Mouse (Mus musculus) liver, postnatal 0 days (tissue): ENCODE measurements at regions not wholly inside any gene's neighbourhood (a gene's known extent, or its start where the extent isn't known, plus 50 kb on each side); places are given as distances from the start of the nearest gene placed in this dataset.

ENCODE experiments used
- ATAC-seq: fragments of 200-750 bp; cut with Nextera tagmentation; 2 replicates; pipeline ENCODE4 v1.8.0; 2017; ENCODE audit warnings: mild to moderate bottlenecking, moderate library complexity
- DNase-seq: peaks from one replicate; pipeline ENCODE4 v3.0.0-alpha.2; 2016
- H3K27ac ChIP-seq: fragments of 300-500 bp; sonication (generic); 2 replicates; pipeline ENCODE4 v1.5.1; 2014; ENCODE audit warnings: antibody characterized with exemption, moderate library complexity, mild to moderate bottlenecking, low read depth
- H3K27me3 ChIP-seq: fragments of 300-500 bp; sonication (generic); 2 replicates; pipeline ENCODE4 v1.6.1; 2014; ENCODE audit warnings: low read length, control low read depth, mixed read lengths; ENCODE audit not compliant: insufficient read depth
- H3K36me3 ChIP-seq: fragments of 300-500 bp; sonication (generic); replicated peaks from 2 replicates; pipeline ENCODE4 v1.6.1; 2014; ENCODE audit warnings: mild to moderate bottlenecking, control low read depth, low read length, moderate library complexity, mixed read lengths; ENCODE audit not compliant: insufficient read depth
- H3K4me1 ChIP-seq: fragments of 300-500 bp; sonication (generic); 2 replicates; pipeline ENCODE4 v1.6.1; 2014; ENCODE audit warnings: antibody characterized with exemption, mild to moderate bottlenecking, control low read depth; ENCODE audit not compliant: insufficient read depth
- H3K4me2 ChIP-seq: fragments of 300-500 bp; sonication (generic); 2 replicates; pipeline ENCODE4 v1.6.1; 2014; ENCODE audit warnings: low read depth, mild to moderate bottlenecking, low read length, moderate library complexity, mixed read lengths
- H3K4me3 ChIP-seq: fragments of 300-500 bp; sonication (generic); 2 replicates; pipeline ENCODE4 v1.5.1; 2014; ENCODE audit warnings: low read depth, low read length
- H3K9ac ChIP-seq: fragments of 300-500 bp; sonication (generic); replicated peaks from 2 replicates; pipeline ENCODE4 v1.6.1; 2014; ENCODE audit warnings: mild to moderate bottlenecking, moderate library complexity
- H3K9me3 ChIP-seq: fragments of 300-500 bp; sonication (generic); 2 replicates; pipeline ENCODE4 v1.6.1; 2016; ENCODE audit warnings: mild to moderate bottlenecking, control low read depth, low read length, mixed read lengths
- CTCF ChIP-seq: sonication (generic); IDR thresholded peaks from 2 replicates; pipeline ENCODE4 v1.5.1; 2016; ENCODE audit warnings: antibody characterized with exemption, low read depth
- EP300 ChIP-seq: IDR thresholded peaks from 2 replicates; pipeline ENCODE4 v1.6.1; 2016; ENCODE audit warnings: antibody characterized with exemption, low read depth, mild to moderate bottlenecking
- WGBS: fragments of 180-500 bp; shearing (Covaris S2); extraction: QIAGEN DNeasy Blood & Tissue Kit; methylation state at CpG from one replicate; pipeline ENCODE4 v1.1.7; 2014; ENCODE audit not compliant: insufficient replicate concordance; 5-methylcytosine and 5-hydroxymethylcytosine counted together

GRCm38 (mm10) chr16:46581115-46581514 is 82.8 kb upstream of the Nectin3 start:
- no peak overlapping the region for H3K4me3 ChIP-seq
- TF ChIP-seq CTCF (no peak), EP300 (no peak)
- 83% methylated on average over 10 of the region's 10 CpGs for WGBS

GRCm38 (mm10) chr16:46574221-46574620 is 75.9 kb upstream of the Nectin3 start:
- Histone ChIP-seq H3K4me3 (no peak overlapping the region), H3K4me2 (no peak overlapping the region), H3K9ac (no peak overlapping the region), H3K27me3 (no peaks in the 10 kb centered on the region), H3K9me3 (no peaks in the 10 kb centered on the region), H3K4me1 (peaks cover 3% of the 10 kb centered on the region; the same call in 1 of the 2 replicates), H3K27ac (no peak overlapping the region), H3K36me3 (no peaks in the 10 kb centered on the region)
- TF ChIP-seq EP300 (no peak), CTCF (no peak)
- ATAC-seq (no peak), DNase-seq (no peak)
- WGBS, result 71% methylated on average over 6 of the region's 6 CpGs

More at GRCm38 (mm10) chr16:46581115-46581514, 82.8 kb upstream of the Nectin3 start:
- Histone ChIP-seq H3K9me3 (no peaks in the 10 kb centered on the region), H3K27ac (no peak overlapping the region), H3K9ac (no peak overlapping the region), H3K36me3 (no peaks in the 10 kb centered on the region), H3K27me3 (no peaks in the 10 kb centered on the region), H3K4me2 (no peak overlapping the region), H3K4me1 (no peaks in the 10 kb centered on the region)
- ATAC-seq (no peak), DNase-seq (no peak)

GRCm38 (mm10) chr16:46567446-46567845 is 69.1 kb upstream of the Nectin3 start:
- ATAC-seq (no peak), DNase-seq (no peak)
- Histone ChIP-seq H3K9me3 (no peaks in the 10 kb centered on the region), H3K4me1 (no peaks in the 10 kb centered on the region), H3K27ac (no peak overlapping the region), H3K9ac (no peak overlapping the region), H3K4me3 (no peak overlapping the region), H3K4me2 (no peak overlapping the region), H3K27me3 (no peaks in the 10 kb centered on the region), H3K36me3 (no peaks in the 10 kb centered on the region)
- TF ChIP-seq CTCF, result no peak
- WGBS, result 88% methylated on average over 1 of the region's 1 CpGs

GRCm38 (mm10) chr16:46566020-46566581 is 67.8 kb upstream of the Nectin3 start:
- no peaks in the 10 kb centered on the region for H3K27me3 ChIP-seq

GRCm38 (mm10) chr16:46557281-46557680 is 59.0 kb upstream of the Nectin3 start:
- Histone ChIP-seq H3K4me2 (no peak overlapping the region), H3K27me3 (no peaks in the 10 kb centered on the region), H3K4me1 (no peaks in the 10 kb centered on the region), H3K9ac (no peak overlapping the region), H3K9me3 (no peaks in the 10 kb centered on the region), H3K27ac (no peak overlapping the region), H3K36me3 (no peaks in the 10 kb centered on the region), H3K4me3 (no peak overlapping the region)
- no peak for DNase-seq
- TF ChIP-seq EP300 (no peak), CTCF (no peak)
- WGBS, result 77% methylated on average over 3 of the region's 3 CpGs
- no peak for ATAC-seq

More at GRCm38 (mm10) chr16:46566020-46566581, 67.8 kb upstream of the Nectin3 start:
- Histone ChIP-seq H3K9ac (no peak overlapping the region), H3K4me2 (no peak overlapping the region), H3K9me3 (no peaks in the 10 kb centered on the region), H3K4me1 (no peaks in the 10 kb centered on the region), H3K4me3 (no peak overlapping the region), H3K27ac (no peak overlapping the region), H3K36me3 (no peaks in the 10 kb centered on the region)
- no peak for TF ChIP-seq EP300
- TF ChIP-seq CTCF, result no peak
- 65% methylated on average over 4 of the region's 4 CpGs for WGBS
- DNase-seq, result no peak
- ATAC-seq, result no peak

GRCm38 (mm10) chr16:46548207-46548606 is 49.9 kb upstream of the Nectin3 start:
- no peaks in the 10 kb centered on the region for H3K36me3 ChIP-seq
- no peaks in the 10 kb centered on the region for H3K9me3 ChIP-seq
- H3K9ac ChIP-seq, result no peak overlapping the region
- no peaks in the 10 kb centered on the region for H3K4me1 ChIP-seq
- TF ChIP-seq CTCF (no peak), EP300 (no peak)
- H3K4me2 ChIP-seq, result no peak overlapping the region
- DNase-seq (no peak), ATAC-seq (no peak)
- WGBS, result 85% methylated on average over 1 of the region's 1 CpGs
- no peak overlapping the region for H3K27ac ChIP-seq
- H3K4me3 ChIP-seq, result no peak overlapping the region
- H3K27me3 ChIP-seq, result no peaks in the 10 kb centered on the region
